Mouse (Mus musculus): ENCODE measurements around the gene Npb. TPM values are rescaled to one million over a fixed set of nuclear protein-coding genes. Genes with fewer than 3 reads are reported as not detected.

Npb gene
- polyA plus RNA-seq, 1 experiment from 2014 or later, result 13.0 TPM

- Histone ChIP-seq H3K4me3 (ENCODE audit: low read depth, low read length) (peak overlapping the region; percentile 43), H3K27ac (ENCODE audit: low read length) (peak overlapping the region; percentile 27; the same call in 1 of the 2 replicates)
- ATAC-seq (ENCODE audit: insufficient number of reproducible peaks, insufficient read depth, low FRiP score, low read depth), result peak; percentile 35
Measured at GRCm38 (mm10) chr11:120642939-120643600, 34.8 kb downstream of the Npb start.

GRCm38 (mm10) chr11:120643601-120643987 lies 35.3 kb downstream of the Npb start, which contains the start of gene Pycr1:
Gene Pycr1 (minus strand): TSS chr11:120643769.
- peak within 1 kb of the TSS; percentile 27; the same call in 1 of the 2 replicates for H3K27ac ChIP-seq (ENCODE audit: low read length)
- H3K27me3 ChIP-seq (ENCODE audit: control insufficient read depth, insufficient read depth, low read length), result no peaks in the 10 kb centered on the region
- H3K9me3 ChIP-seq (ENCODE audit: control insufficient read depth, low read depth, low read length), result no peaks in the 10 kb centered on the region
- no peaks in the 10 kb centered on the region for H3K36me3 ChIP-seq (ENCODE audit: control insufficient read depth, insufficient read depth, low read length)
- peak within 1 kb of the TSS; percentile 94 for H3K4me2 ChIP-seq (replicated peaks; ENCODE audit: low read depth, low read length)
- H3K4me1 ChIP-seq (ENCODE audit: control insufficient read depth, insufficient read depth, low read length), result peaks cover 20% of the 10 kb centered on the region
- peak within 1 kb of the TSS; percentile 63 for H3K9ac ChIP-seq (replicated peaks; ENCODE audit: low read depth, low read length)
- peak within 1 kb of the TSS; percentile 43 for H3K4me3 ChIP-seq (ENCODE audit: low read depth, low read length)
- peak; percentile 100 for ATAC-seq (ENCODE audit: insufficient number of reproducible peaks, insufficient read depth, low FRiP score, low read depth)
- under 1% methylated on average over 15 of the region's 15 CpGs for WGBS

More at GRCm38 (mm10) chr11:120642939-120643600, 34.8 kb downstream of the Npb start:
- peak overlapping the region; percentile 63 for H3K9ac ChIP-seq (replicated peaks; ENCODE audit: low read depth, low read length)
- H3K27me3 ChIP-seq (ENCODE audit: control insufficient read depth, insufficient read depth, low read length), result no peaks in the 10 kb centered on the region
- no peaks in the 10 kb centered on the region for H3K9me3 ChIP-seq (ENCODE audit: control insufficient read depth, low read depth, low read length)
- peaks cover 17% of the 10 kb centered on the region for H3K4me1 ChIP-seq (ENCODE audit: control insufficient read depth, insufficient read depth, low read length)
- H3K4me2 ChIP-seq (replicated peaks; ENCODE audit: low read depth, low read length), result peak overlapping the region; percentile 94
- under 1% methylated on average over 18 of the region's 18 CpGs for WGBS
- no peaks in the 10 kb centered on the region for H3K36me3 ChIP-seq (ENCODE audit: control insufficient read depth, insufficient read depth, low read length)

GRCm38 (mm10) chr11:120647047-120647830 lies 39.0 kb downstream of the Npb start:
- Histone ChIP-seq H3K4me2 (replicated peaks; ENCODE audit: low read depth, low read length) (peak overlapping the region; percentile 27; the same call in 1 of the 2 replicates), H3K36me3 (ENCODE audit: control insufficient read depth, insufficient read depth, low read length) (no peaks in the 10 kb centered on the region), H3K27me3 (ENCODE audit: control insufficient read depth, insufficient read depth, low read length) (no peaks in the 10 kb centered on the region), H3K9me3 (ENCODE audit: control insufficient read depth, low read depth, low read length) (no peaks in the 10 kb centered on the region), H3K27ac (ENCODE audit: low read length) (no peak overlapping the region), H3K4me3 (ENCODE audit: low read depth, low read length) (no peak overlapping the region), H3K4me1 (ENCODE audit: control insufficient read depth, insufficient read depth, low read length) (peaks cover 18% of the 10 kb centered on the region), H3K9ac (replicated peaks; ENCODE audit: low read depth, low read length) (no peak overlapping the region)
- WGBS, result 77% methylated on average over 35 of the region's 35 CpGs
- no peak for ATAC-seq (ENCODE audit: insufficient number of reproducible peaks, insufficient read depth, low FRiP score, low read depth)

GRCm38 (mm10) chr11:120648001-120648476 lies 39.8 kb downstream of the Npb start, which contains the start of gene Myadml2:
Gene Myadml2 (minus strand): TSS chr11:120648158.
- no peaks in the 10 kb centered on the region for H3K36me3 ChIP-seq (ENCODE audit: control insufficient read depth, insufficient read depth, low read length)
- peaks cover 10% of the 10 kb centered on the region; the same call in 1 of the 2 replicates for H3K4me1 ChIP-seq (ENCODE audit: control insufficient read depth, insufficient read depth, low read length)
- 5% methylated on average over 13 of the region's 13 CpGs for WGBS

GRCm38 (mm10) chr11:120651872-120652271 lies 43.6 kb downstream of the Npb start:
- Histone ChIP-seq H3K27me3 (ENCODE audit: control insufficient read depth, insufficient read depth, low read length) (no peaks in the 10 kb centered on the region), H3K27ac (ENCODE audit: low read length) (no peak overlapping the region), H3K36me3 (ENCODE audit: control insufficient read depth, insufficient read depth, low read length) (no peaks in the 10 kb centered on the region), H3K4me1 (ENCODE audit: control insufficient read depth, insufficient read depth, low read length) (peaks cover 7% of the 10 kb centered on the region; the same call in 1 of the 2 replicates), H3K4me2 (replicated peaks; ENCODE audit: low read depth, low read length) (no peak overlapping the region), H3K9ac (replicated peaks; ENCODE audit: low read depth, low read length) (no peak overlapping the region), H3K4me3 (ENCODE audit: low read depth, low read length) (no peak overlapping the region), H3K9me3 (ENCODE audit: control insufficient read depth, low read depth, low read length) (no peaks in the 10 kb centered on the region)
- 74% methylated on average over 3 of the region's 3 CpGs for WGBS
- ATAC-seq (ENCODE audit: insufficient number of reproducible peaks, insufficient read depth, low FRiP score, low read depth), result no peak

More at GRCm38 (mm10) chr11:120648001-120648476, 39.8 kb downstream of the Npb start, which contains the start of gene Myadml2:
- Histone ChIP-seq H3K4me3 (ENCODE audit: low read depth, low read length) (no peak within 1 kb of the TSS; the same call in 1 of the 2 replicates), H3K27ac (ENCODE audit: low read length) (no peak within 1 kb of the TSS), H3K4me2 (replicated peaks; ENCODE audit: low read depth, low read length) (peak within 1 kb of the TSS; percentile 27), H3K27me3 (ENCODE audit: control insufficient read depth, insufficient read depth, low read length) (no peaks in the 10 kb centered on the region), H3K9me3 (ENCODE audit: control insufficient read depth, low read depth, low read length) (no peaks in the 10 kb centered on the region), H3K9ac (replicated peaks; ENCODE audit: low read depth, low read length) (no peak within 1 kb of the TSS)
- no peak for ATAC-seq (ENCODE audit: insufficient number of reproducible peaks, insufficient read depth, low FRiP score, low read depth)

- ATAC-seq (ENCODE audit: insufficient number of reproducible peaks, insufficient read depth, low FRiP score, low read depth), result no peak
- Histone ChIP-seq H3K27ac (ENCODE audit: low read length) (no peak overlapping the region), H3K4me2 (replicated peaks; ENCODE audit: low read depth, low read length) (no peak overlapping the region), H3K9me3 (ENCODE audit: control insufficient read depth, low read depth, low read length) (no peaks in the 10 kb centered on the region), H3K36me3 (ENCODE audit: control insufficient read depth, insufficient read depth, low read length) (no peaks in the 10 kb centered on the region), H3K9ac (replicated peaks; ENCODE audit: low read depth, low read length) (no peak overlapping the region), H3K4me1 (ENCODE audit: control insufficient read depth, insufficient read depth, low read length) (no peaks in the 10 kb centered on the region), H3K27me3 (ENCODE audit: control insufficient read depth, insufficient read depth, low read length) (peaks cover 15% of the 10 kb centered on the region), H3K4me3 (ENCODE audit: low read depth, low read length) (no peak overlapping the region)
- WGBS, result 61% methylated on average over 3 of the region's 3 CpGs
Measured at GRCm38 (mm10) chr11:120654741-120655140, 46.5 kb downstream of the Npb start.

GRCm38 (mm10) chr11:120657301-120657700 lies 49.0 kb downstream of the Npb start:
- ATAC-seq (ENCODE audit: insufficient number of reproducible peaks, insufficient read depth, low FRiP score, low read depth), result no peak
- Histone ChIP-seq H3K27me3 (ENCODE audit: control insufficient read depth, insufficient read depth, low read length) (peaks cover 39% of the 10 kb centered on the region), H3K27ac (ENCODE audit: low read length) (no peak overlapping the region), H3K36me3 (ENCODE audit: control insufficient read depth, insufficient read depth, low read length) (no peaks in the 10 kb centered on the region), H3K4me1 (ENCODE audit: control insufficient read depth, insufficient read depth, low read length) (0 out of 2 replicates have a peak, but pooled peaks cover 6% of the 10 kb centered on the region), H3K9me3 (ENCODE audit: control insufficient read depth, low read depth, low read length) (no peaks in the 10 kb centered on the region), H3K4me3 (ENCODE audit: low read depth, low read length) (no peak overlapping the region), H3K9ac (replicated peaks; ENCODE audit: low read depth, low read length) (no peak overlapping the region), H3K4me2 (replicated peaks; ENCODE audit: low read depth, low read length) (no peak overlapping the region)
- WGBS, result 78% methylated on average over 4 of the region's 4 CpGs
